Mouse (Mus musculus) midbrain, embryonic 14.5 days (tissue): ENCODE measurements at regions not wholly inside any gene's neighbourhood (a gene's known extent, or its start where the extent isn't known, plus 50 kb on each side); places are given as distances from the start of the nearest gene placed in this dataset.
"Not testable (repeated sequence)": the region's sequence is repeated elsewhere in the genome, so short reads cannot be mapped to it uniquely, and the experiment has no call there.

Experiments
- ATAC-seq: fragments of 200-750 bp; cut with Nextera tagmentation; 2 replicates; pipeline ENCODE4 v1.8.0; 2017; ENCODE audit warnings: moderate number of reproducible peaks, moderate library complexity; ENCODE audit not compliant: low FRiP score, low TSS enrichment
- DNase-seq: peaks from one replicate; pipeline ENCODE4 v3.0.0-alpha.2; 2015
- H3K27ac ChIP-seq: fragments of 300-500 bp; sonication (generic); replicated peaks from 2 replicates; pipeline ENCODE4 v1.5.1; 2014; ENCODE audit warnings: mild to moderate bottlenecking, low read depth, low read length, moderate library complexity
- H3K27me3 ChIP-seq: fragments of 300-500 bp; sonication (generic); 2 replicates; pipeline ENCODE4 v1.6.1; 2014; ENCODE audit warnings: low read length, control low read depth, mixed read lengths; ENCODE audit not compliant: control insufficient read depth, insufficient read depth
- H3K36me3 ChIP-seq: fragments of 300-500 bp; sonication (generic); 2 replicates; pipeline ENCODE4 v1.6.1; 2014; ENCODE audit warnings: low read length, control low read depth; ENCODE audit not compliant: control insufficient read depth, insufficient read depth
- H3K4me1 ChIP-seq: fragments of 300-500 bp; sonication (generic); 2 replicates; pipeline ENCODE4 v1.6.1; 2014; ENCODE audit warnings: mild to moderate bottlenecking, antibody characterized with exemption, low read length, control low read depth; ENCODE audit not compliant: control insufficient read depth, insufficient read depth
- H3K4me2 ChIP-seq: fragments of 300-500 bp; sonication (generic); 2 replicates; pipeline ENCODE4 v1.6.1; 2014; ENCODE audit warnings: mild to moderate bottlenecking, low read length, moderate library complexity
- H3K4me3 ChIP-seq: fragments of 300-500 bp; sonication (generic); replicated peaks from 2 replicates; pipeline ENCODE4 v1.5.1; 2014; ENCODE audit warnings: low read depth, low read length
- H3K9ac ChIP-seq: fragments of 300-500 bp; sonication (generic); replicated peaks from 2 replicates; pipeline ENCODE4 v1.6.1; 2014; ENCODE audit warnings: mild to moderate bottlenecking, low read length, moderate library complexity
- H3K9me3 ChIP-seq: fragments of 300-500 bp; sonication (generic); 2 replicates; pipeline ENCODE4 v1.6.1; 2016; ENCODE audit warnings: low read length, control low read depth, mixed read lengths; ENCODE audit not compliant: control insufficient read depth
- WGBS: fragments of 180-500 bp; shearing (Covaris S2); extraction: QIAGEN DNeasy Blood & Tissue Kit; methylation state at CpG from one replicate; pipeline ENCODE4 v1.1.7; 2014; 5-methylcytosine and 5-hydroxymethylcytosine counted together

DNA sequence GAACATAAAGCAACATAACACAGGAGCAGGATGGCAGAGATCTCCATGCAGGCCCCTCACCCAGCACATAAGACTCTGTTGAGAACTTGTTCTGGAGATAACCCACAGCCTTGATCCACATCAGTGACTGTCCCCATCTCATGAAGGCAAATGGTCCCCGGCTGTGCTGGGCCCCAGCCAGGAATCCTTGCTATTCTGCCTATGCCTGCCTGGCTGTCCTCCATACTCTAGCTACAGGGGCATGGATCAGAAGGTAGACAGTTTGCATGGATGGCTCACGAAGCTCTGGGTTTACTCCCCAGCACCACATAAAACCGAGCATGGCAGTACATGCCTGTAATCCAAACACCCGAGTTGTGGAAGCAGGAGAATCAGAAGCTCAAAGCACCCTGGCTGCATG lies 61.2 kb downstream of the Rhob start:
- Histone ChIP-seq H3K9ac (no peak overlapping the region), H3K9me3 (no peaks in the 10 kb centered on the region), H3K27me3 (no peaks in the 10 kb centered on the region), H3K36me3 (no peaks in the 10 kb centered on the region), H3K27ac (no peak overlapping the region), H3K4me3 (no peak overlapping the region), H3K4me1 (no peaks in the 10 kb centered on the region), H3K4me2 (no peak overlapping the region)
- DNase-seq (no peak), ATAC-seq (no peak)
- 88% methylated on average over 4 of the region's 4 CpGs for WGBS

DNA sequence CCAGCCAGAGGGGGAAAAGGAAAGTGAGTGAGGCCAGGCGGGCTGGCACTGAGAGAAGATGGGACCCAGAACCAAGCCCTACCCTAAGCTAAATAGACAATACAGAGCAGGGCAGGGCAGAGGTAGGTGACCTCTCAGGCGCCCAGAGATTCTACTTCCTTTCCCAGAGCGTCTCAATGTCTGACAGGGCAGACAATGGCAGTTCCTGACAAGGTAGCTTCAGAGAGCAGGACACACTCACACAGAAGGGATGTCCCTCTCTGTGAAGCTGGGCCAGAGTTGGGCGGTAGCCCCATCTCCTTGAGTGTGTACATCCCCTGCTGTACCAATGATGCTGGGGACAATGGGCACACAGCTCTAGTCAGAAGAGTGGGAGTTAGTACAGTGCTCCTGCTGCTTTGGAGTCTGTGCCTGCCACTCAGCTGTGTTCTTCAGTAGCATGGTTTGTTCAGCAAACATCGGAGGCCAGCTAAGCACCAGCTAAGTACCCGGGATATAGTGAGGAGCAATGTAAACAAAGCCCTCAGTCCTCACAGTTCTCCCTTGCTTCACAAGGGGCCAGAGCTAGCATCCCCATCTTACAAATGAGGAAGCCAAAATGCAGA lies 62.7 kb downstream of the Rhob start:
- no peak overlapping the region for H3K27ac ChIP-seq
- no peak overlapping the region for H3K9ac ChIP-seq
- no peak overlapping the region for H3K4me2 ChIP-seq
- ATAC-seq: no peak
- DNase-seq: no peak
- 68% methylated on average over 6 of the region's 6 CpGs for WGBS
- no peak overlapping the region for H3K4me3 ChIP-seq
- no peaks in the 10 kb centered on the region for H3K27me3 ChIP-seq
- no peaks in the 10 kb centered on the region for H3K9me3 ChIP-seq
- peaks cover 2% of the 10 kb centered on the region; the same call in 1 of the 2 replicates for H3K4me1 ChIP-seq
- H3K36me3 ChIP-seq: no peaks in the 10 kb centered on the region

- H3K9ac ChIP-seq: no peak overlapping the region
- H3K9me3 ChIP-seq: no peaks in the 10 kb centered on the region
- no peaks in the 10 kb centered on the region for H3K36me3 ChIP-seq
- ATAC-seq: no peak
- H3K4me3 ChIP-seq: no peak overlapping the region
- no peak for DNase-seq
- H3K27me3 ChIP-seq: no peaks in the 10 kb centered on the region
- WGBS: 75% methylated on average over 5 of the region's 5 CpGs
- H3K4me2 ChIP-seq: no peak overlapping the region
- peaks cover 4% of the 10 kb centered on the region; the same call in 1 of the 2 replicates for H3K4me1 ChIP-seq
- no peak overlapping the region for H3K27ac ChIP-seq
These were observed 63.3 kb downstream of the Rhob start for GRCm38 (mm10) chr12:8436553-8436952.

- not testable (repeated sequence) for DNase-seq, H3K9ac ChIP-seq, H3K4me3 ChIP-seq, H3K9me3 ChIP-seq, H3K4me1 ChIP-seq, ATAC-seq, H3K4me2 ChIP-seq, H3K36me3 ChIP-seq, H3K27ac ChIP-seq, H3K27me3 ChIP-seq
- WGBS: 87% methylated on average over 3 of the region's 3 CpGs
These were observed 64.0 kb downstream of the Rhob start for GRCm38 (mm10) chr12:8435651-8436348.

DNA sequence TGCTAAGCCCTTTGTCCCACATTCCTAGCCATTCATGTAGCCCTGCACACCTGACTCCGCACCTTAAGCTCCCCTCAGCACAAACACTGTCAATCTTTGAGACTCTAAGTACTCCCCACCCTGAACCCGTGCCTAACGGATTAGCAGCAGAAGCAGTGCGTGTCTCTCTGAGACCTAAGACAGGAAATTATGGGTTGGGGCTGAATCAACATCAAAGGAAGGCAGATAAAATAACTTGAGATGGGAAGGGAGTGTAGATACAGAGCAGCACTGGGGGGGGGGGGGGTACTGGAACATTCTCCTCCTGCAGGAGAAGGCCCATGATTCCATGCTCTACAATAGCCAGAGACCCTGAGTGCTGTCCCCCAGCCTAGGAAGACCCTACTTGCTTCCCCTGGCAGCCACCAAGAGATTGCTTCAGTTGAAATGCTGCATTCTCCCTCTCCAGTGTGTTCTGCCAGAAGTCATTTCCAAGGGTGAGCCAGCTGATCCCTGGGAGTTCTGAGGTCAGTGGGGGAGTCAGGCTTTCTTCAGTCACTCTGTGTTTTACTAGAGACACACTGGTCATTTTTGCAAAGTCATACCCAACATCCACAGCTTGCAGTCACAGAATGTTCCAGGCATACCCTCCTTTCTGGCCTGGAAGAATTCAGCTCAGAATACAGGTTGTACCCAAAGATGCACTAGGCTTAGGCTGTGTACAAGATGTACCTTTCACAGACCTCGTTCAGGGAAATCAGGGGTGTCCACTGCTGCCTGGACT lies 71.4 kb downstream of the Rhob start:
- WGBS: 83% methylated on average over 5 of the region's 5 CpGs
- H3K4me3 ChIP-seq: no peak overlapping the region

DNA sequence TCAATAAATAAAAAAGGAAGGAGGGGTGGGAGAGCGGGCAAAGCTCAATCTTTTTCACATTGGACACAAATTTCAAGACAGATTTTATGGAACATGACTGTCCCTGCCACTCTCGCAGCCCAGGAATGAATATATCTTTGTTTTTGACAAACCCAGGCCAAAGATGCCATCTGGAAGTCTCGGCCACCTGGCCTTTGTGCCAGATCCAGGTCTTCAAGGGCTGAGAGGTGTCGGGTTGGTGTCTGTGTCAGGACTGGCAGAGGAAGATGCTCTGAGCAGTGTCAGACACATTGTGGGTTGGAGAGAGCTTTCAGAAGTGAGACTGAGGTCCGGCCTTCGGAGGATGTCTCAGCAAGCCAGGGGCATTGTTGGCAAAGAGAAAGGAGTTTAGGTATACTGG lies 75.3 kb downstream of the Rhob start:
- DNase-seq (no peak), ATAC-seq (no peak)
- H3K9ac ChIP-seq: no peak overlapping the region
- H3K9me3 ChIP-seq: no peaks in the 10 kb centered on the region
- no peaks in the 10 kb centered on the region for H3K4me1 ChIP-seq
- no peak overlapping the region for H3K27ac ChIP-seq
- H3K4me2 ChIP-seq: no peak overlapping the region
- H3K27me3 ChIP-seq: no peaks in the 10 kb centered on the region
- no peaks in the 10 kb centered on the region for H3K36me3 ChIP-seq
- WGBS: 96% methylated on average over 6 of the region's 6 CpGs
- no peak overlapping the region for H3K4me3 ChIP-seq

More for the DNA sequence above, 71.4 kb downstream of the Rhob start:
- Histone ChIP-seq H3K36me3 (no peaks in the 10 kb centered on the region), H3K4me1 (peaks cover 4% of the 10 kb centered on the region; the same call in 1 of the 2 replicates), H3K9ac (no peak overlapping the region), H3K27ac (no peak overlapping the region), H3K4me2 (no peak overlapping the region), H3K27me3 (no peaks in the 10 kb centered on the region), H3K9me3 (no peaks in the 10 kb centered on the region)
- no peak for DNase-seq
- ATAC-seq: no peak

DNA sequence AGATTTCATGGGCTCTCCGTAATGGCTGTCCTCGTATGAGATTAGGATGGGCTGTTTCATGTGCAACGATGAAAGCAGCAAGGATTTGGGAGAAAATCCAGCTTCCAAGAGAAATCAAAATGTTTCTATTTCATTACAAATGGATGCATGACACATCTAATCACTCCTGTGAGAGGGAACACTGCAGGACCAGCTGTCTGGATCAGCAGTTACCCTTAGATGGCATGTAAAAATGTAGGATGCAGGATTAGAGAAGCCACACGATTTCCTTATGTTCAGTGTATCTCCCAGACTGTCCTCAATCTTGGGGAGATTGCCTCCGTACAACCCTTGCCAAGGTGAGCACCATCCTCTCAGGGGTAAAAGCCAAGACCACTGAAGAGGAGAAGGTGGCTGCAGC lies 77.1 kb downstream of the Rhob start:
- Histone ChIP-seq H3K36me3 (no peaks in the 10 kb centered on the region), H3K4me1 (no peaks in the 10 kb centered on the region), H3K27me3 (no peaks in the 10 kb centered on the region), H3K9me3 (no peaks in the 10 kb centered on the region), H3K4me2 (no peak overlapping the region), H3K9ac (no peak overlapping the region), H3K4me3 (no peak overlapping the region), H3K27ac (no peak overlapping the region)
- no peak for ATAC-seq
- DNase-seq: no peak
- 69% methylated on average over 5 of the region's 5 CpGs for WGBS

- Histone ChIP-seq H3K36me3 (no peaks in the 10 kb centered on the region), H3K27me3 (no peaks in the 10 kb centered on the region), H3K9ac (no peak overlapping the region), H3K27ac (no peak overlapping the region), H3K4me3 (no peak overlapping the region), H3K9me3 (no peaks in the 10 kb centered on the region), H3K4me1 (no peaks in the 10 kb centered on the region), H3K4me2 (no peak overlapping the region)
- DNase-seq (no peak), ATAC-seq (no peak)
- 92% methylated on average over 3 of the region's 3 CpGs for WGBS
These were observed 78.6 kb downstream of the Rhob start for GRCm38 (mm10) chr12:8421271-8421567.
